Mouse (Mus musculus) brain, embryonic 14.5 days (tissue): ENCODE data around the gene Clcf1.

Experiments used
- CTCF ChIP-seq: fragments of 200-500 bp; IDR thresholded peaks from 2 replicates; pipeline ENCODE4 v1.5.1; 2012; ENCODE audit warnings: inconsistent platforms, mild to moderate bottlenecking, moderate library complexity, borderline replicate concordance; ENCODE audit not compliant: insufficient read depth, insufficient read length; ENCODE audit errors: extremely low read depth
- POLR2A ChIP-seq: fragments of 200-500 bp; IDR thresholded peaks from 2 replicates; pipeline ENCODE4 v1.6.1; 2012; ENCODE audit warnings: mild to moderate bottlenecking, inconsistent platforms, borderline replicate concordance; ENCODE audit not compliant: poor library complexity, insufficient read depth, insufficient read length, severe bottlenecking; ENCODE audit errors: extremely low read depth

DNA sequence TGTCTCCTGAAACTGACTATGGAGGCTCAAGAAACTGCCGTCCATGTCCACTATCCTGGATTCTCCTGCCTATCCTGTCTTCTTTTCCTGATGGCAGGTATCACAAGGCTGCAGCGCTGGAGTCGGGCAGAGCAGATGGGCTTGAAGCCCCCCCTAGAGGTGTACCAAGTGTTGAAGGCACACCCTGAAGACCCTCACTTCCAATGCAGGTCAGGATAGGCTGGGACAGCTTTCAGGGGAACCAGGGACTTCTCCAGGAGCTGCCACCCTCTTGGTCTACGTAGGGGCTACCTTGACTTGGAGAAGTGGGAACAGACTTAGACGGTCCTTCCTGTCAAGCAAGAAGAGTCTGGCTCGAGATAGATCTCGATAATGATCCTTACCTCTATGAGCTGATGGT, 18.6 kb downstream of the Clcf1 start:
- TF ChIP-seq POLR2A (no peak), CTCF (no peak)
